ENCODE assay signal across 10 mouse cellular contexts in genomic region chr7:130726724-130727422, GRCm38 (mm10). TPM values are rescaled to one million over a fixed set of nuclear protein-coding genes. Genes with fewer than 3 reads are reported as not detected.
DNase-seq lines count a peak whose midpoint lies in the region; ATAC-seq and TF ChIP-seq lines count a peak whose summit lies in the region.
"Had no signal": no experiment of that assay in that cellular context is flagged by ENCODE, and none has a peak within 500 bp of the region (broad histone marks: within the 10 kb centered on the region; RNA-seq: fewer than 3 reads in every experiment).

No protein-coding gene starts in this region.

- H3K27ac ChIP-seq in liver, embryonic 12.5 days, result no peak overlapping the region
- 0 out of 2 replicates have a peak overlapping the region, but pooled peaks have one; percentile 15 for H3K27ac ChIP-seq in heart, embryonic 11.5 days (ENCODE audit: low read depth, low read length)
- no peak overlapping the region for H3K27ac ChIP-seq in liver, postnatal 0 days (ENCODE audit: low read depth)
- H3K27ac ChIP-seq in cerebellum, adult 2 months (ENCODE audit: insufficient read depth, low read length), result no peak overlapping the region
- H3K27ac ChIP-seq: forebrain, embryonic 10.5 days had no signal

- no peaks in the 10 kb centered on the region for H3K27me3 ChIP-seq in liver, embryonic 12.5 days (replicated peaks)
- no peaks in the 10 kb centered on the region for H3K27me3 ChIP-seq in heart, embryonic 11.5 days (ENCODE audit: control insufficient read depth, insufficient read depth, low read length)
- no peaks in the 10 kb centered on the region for H3K27me3 ChIP-seq in liver, postnatal 0 days (ENCODE audit: insufficient read depth, low read length)
- H3K27me3 ChIP-seq in cerebellum, adult 2 months (ENCODE audit: control insufficient read depth, insufficient read depth, low read length), result no peaks in the 10 kb centered on the region

- H3K4me1 ChIP-seq in liver, embryonic 12.5 days, result peaks cover 16% of the 10 kb centered on the region
- H3K4me1 ChIP-seq in heart, embryonic 11.5 days (ENCODE audit: control insufficient read depth, insufficient read depth, low read length), result peaks cover 28% of the 10 kb centered on the region
- H3K4me1 ChIP-seq in liver, postnatal 0 days (ENCODE audit: insufficient read depth), result 0 out of 2 replicates have a peak, but pooled peaks cover 11% of the 10 kb centered on the region
- peaks cover 51% of the 10 kb centered on the region for H3K4me1 ChIP-seq in cerebellum, adult 2 months (ENCODE audit: control insufficient read depth, insufficient read depth, low read length)

- peaks cover 7% of the 10 kb centered on the region for H3K36me3 ChIP-seq in liver, embryonic 12.5 days
- H3K36me3 ChIP-seq in heart, embryonic 11.5 days (ENCODE audit: control insufficient read depth, insufficient read depth, low read length), result peaks cover 13% of the 10 kb centered on the region; the same call in 1 of the 2 replicates
- H3K36me3 ChIP-seq in liver, postnatal 0 days (replicated peaks; ENCODE audit: insufficient read depth, low read length), result 0 out of 2 replicates have a peak, but pooled peaks cover 2% of the 10 kb centered on the region

- WGBS in liver, embryonic 12.5 days (ENCODE audit: insufficient replicate concordance), result 45% methylated on average over 8 of the region's 8 CpGs
- 49% methylated on average over 8 of the region's 8 CpGs for WGBS in heart, embryonic 11.5 days (ENCODE audit: insufficient replicate concordance)
- 35% methylated on average over 8 of the region's 8 CpGs for WGBS in liver, postnatal 0 days (ENCODE audit: insufficient replicate concordance)
- 70% methylated on average over 8 of the region's 8 CpGs for WGBS in cerebellum, adult 2 months

- no peak for DNase-seq in liver
- peak; percentile 33 for DNase-seq in ZHBTc4 (ENCODE audit: low read depth, low spot score)
- DNase-seq in liver, postnatal 0 days, result no peak
- DNase-seq in embryo, embryonic 10 days (ENCODE audit: low spot score), result no peak
- no peak for DNase-seq in cerebellum, adult 2 months
- DNase-seq in embryo, embryonic 11 days, result no peak
- DNase-seq: cerebellum, adult 9-11 months had no signal

- H3K4me3 ChIP-seq in liver, embryonic 12.5 days, result no peak overlapping the region
- no peak overlapping the region for H3K4me3 ChIP-seq in heart, embryonic 11.5 days (ENCODE audit: low read depth, low read length)
- no peak overlapping the region for H3K4me3 ChIP-seq in liver, postnatal 0 days (ENCODE audit: low read depth, low read length)
- no peak overlapping the region for H3K4me3 ChIP-seq in cerebellum, adult 2 months (replicated peaks; ENCODE audit: insufficient read depth, low read depth, low read length)
- H3K4me3 ChIP-seq: forebrain, embryonic 10.5 days had no signal

- peak; percentile 19; the same call in 1 of the 2 replicates for ATAC-seq in liver, embryonic 12.5 days
- peak; percentile 55 for ATAC-seq in heart, embryonic 11.5 days (replicated peaks; ENCODE audit: insufficient number of reproducible peaks, low FRiP score, low TSS enrichment)
- ATAC-seq in liver, postnatal 0 days, result peak; percentile 40; the same call in 1 of the 2 replicates

- no peak for TF ChIP-seq CTCF in liver, postnatal 0 days (IDR thresholded peaks at IDR 0.05; ENCODE audit: low read depth)
- no peak for TF ChIP-seq CTCF in cerebellum, adult 2 months (IDR thresholded peaks at IDR 0.05; ENCODE audit: borderline replicate concordance, insufficient read depth, low read depth, low read length)

- no peaks in the 10 kb centered on the region for H3K9me3 ChIP-seq in liver, embryonic 12.5 days (replicated peaks)
- H3K9me3 ChIP-seq in heart, embryonic 11.5 days (replicated peaks; ENCODE audit: control insufficient read depth, low read length), result no peaks in the 10 kb centered on the region
- no peaks in the 10 kb centered on the region for H3K9me3 ChIP-seq in liver, postnatal 0 days (ENCODE audit: low read length)
- H3K9me3 ChIP-seq: forebrain, embryonic 10.5 days had no signal

- TF ChIP-seq POLR2A in cerebellum, adult 2 months (IDR thresholded peaks at IDR 0.05; ENCODE audit: borderline replicate concordance, insufficient read depth, low read length), result no peak

- H3K4me2 ChIP-seq in liver, embryonic 12.5 days, result no peak overlapping the region
- no peak overlapping the region for H3K4me2 ChIP-seq in heart, embryonic 11.5 days
- H3K4me2 ChIP-seq in liver, postnatal 0 days (ENCODE audit: low read depth, low read length), result no peak overlapping the region

- no peak overlapping the region for H3K9ac ChIP-seq in liver, embryonic 12.5 days
- H3K9ac ChIP-seq in heart, embryonic 11.5 days (ENCODE audit: low read depth, low read length), result no peak overlapping the region
- H3K9ac ChIP-seq in liver, postnatal 0 days (replicated peaks), result no peak overlapping the region

- TF ChIP-seq EP300 in liver, postnatal 0 days (IDR thresholded peaks at IDR 0.05; ENCODE audit: low read depth), result no peak

RNA-seq across cellular contexts. Expression of gene Btbd16, which starts 47.0 kb away (rescaled TPM):
- not detected in 2 replicates for polyA plus RNA-seq in liver, embryonic 12.5 days (2016; fragmentation: Nextera tagmentation; extraction: Ambion mirVana)
- not detected in 2 replicates for polyA plus RNA-seq in heart, embryonic 11.5 days (2014; fragmentation: Nextera tagmentation; extraction: Ambion mirVana)
- 0.38 and 0.52 TPM in 2 replicates for polyA plus RNA-seq in liver, postnatal 0 days (2015; fragmentation: Nextera tagmentation; extraction: Ambion mirVana)
- polyA plus RNA-seq in cerebellum, adult 2 months (2012; rRNA removed), result 0.44 and 0.47 TPM in 2 replicates
- polyA plus RNA-seq: forebrain, embryonic 10.5 days had no signal
